Mouse (Mus musculus): ENCODE measurements around the gene Nxn.

Gene Nxn

GRCm38 (mm10) chr11:76298457-76299000 lies 100.4 kb downstream of the Nxn start:
- no peak for DNase-seq (ENCODE audit: low spot score)

GRCm38 (mm10) chr11:76297252-76297651 lies 101.7 kb downstream of the Nxn start:
- DNase-seq (ENCODE audit: low spot score): no peak

DNA sequence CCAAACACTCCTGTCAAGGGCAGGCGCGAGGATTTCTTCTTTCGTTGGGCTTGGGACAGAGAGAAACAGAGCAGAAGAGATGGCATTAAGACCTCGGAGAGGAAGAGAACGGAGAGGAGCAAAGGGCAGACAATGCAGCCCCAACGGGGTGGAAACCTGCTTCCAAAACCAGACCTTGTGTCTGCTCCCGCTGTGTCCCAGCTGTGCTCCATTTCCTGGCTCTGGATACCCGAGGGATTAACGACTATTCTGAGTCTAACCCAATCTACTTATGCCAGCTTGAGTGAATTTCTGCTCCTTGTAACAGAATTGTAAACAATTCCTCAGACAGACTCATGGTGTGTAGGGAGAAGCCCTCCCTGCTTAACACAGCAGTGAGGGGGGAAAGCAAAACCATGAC lies 104.1 kb downstream of the Nxn start:
- DNase-seq (ENCODE audit: low spot score): no peak

DNA sequence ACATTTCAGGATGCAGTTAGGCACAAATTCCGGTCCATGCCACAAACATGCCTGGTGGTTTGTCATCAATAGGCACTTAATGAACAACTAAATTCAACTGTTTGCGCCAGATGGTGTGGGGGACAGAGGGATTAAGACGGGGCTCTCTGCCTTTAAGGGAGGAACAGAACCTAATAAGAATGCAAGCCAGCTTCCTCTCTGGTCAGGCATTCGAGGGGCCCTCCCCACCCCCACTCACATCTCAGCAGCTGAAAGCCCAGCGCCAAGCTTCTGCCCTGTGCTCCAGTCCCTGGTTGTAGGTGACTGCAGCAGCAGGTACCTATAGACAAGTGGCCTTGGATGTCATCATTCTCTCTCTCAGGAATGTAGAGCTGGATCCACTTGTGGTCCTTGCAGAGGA lies 104.9 kb downstream of the Nxn start:
- DNase-seq (ENCODE audit: low spot score): no peak

- DNase-seq (ENCODE audit: low spot score): peak; percentile 45
These were observed 106.1 kb downstream of the Nxn start for GRCm38 (mm10) chr11:76292831-76293230.

- DNase-seq (ENCODE audit: low spot score): peak; percentile 64
These were observed 106.5 kb downstream of the Nxn start for GRCm38 (mm10) chr11:76292398-76292797.

DNA sequence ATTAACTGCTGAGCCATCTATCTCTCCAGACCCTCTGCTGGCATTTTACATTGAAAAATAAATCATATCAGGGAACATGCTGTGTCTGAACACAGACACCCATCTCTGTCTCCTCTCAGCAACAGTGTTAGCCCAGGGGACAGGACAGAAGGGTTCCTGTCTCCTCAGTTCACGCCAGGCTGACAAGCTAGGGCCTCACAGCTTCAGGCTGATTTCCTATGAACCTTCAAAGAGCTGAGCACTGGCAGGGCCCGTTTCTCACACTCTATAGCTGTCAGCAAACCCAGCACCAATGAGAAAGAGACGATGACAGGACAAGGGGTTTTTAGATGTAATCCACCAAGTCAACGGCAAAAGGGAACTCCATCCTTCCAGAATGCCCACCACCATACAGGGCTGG lies 107.0 kb downstream of the Nxn start:
- DNase-seq (ENCODE audit: low spot score): no peak

GRCm38 (mm10) chr11:76290367-76290766 lies 108.6 kb downstream of the Nxn start:
- no peak for DNase-seq (ENCODE audit: low spot score)

- DNase-seq (ENCODE audit: low spot score): no peak
These were observed 110.3 kb downstream of the Nxn start for GRCm38 (mm10) chr11:76288645-76289044.

DNA sequence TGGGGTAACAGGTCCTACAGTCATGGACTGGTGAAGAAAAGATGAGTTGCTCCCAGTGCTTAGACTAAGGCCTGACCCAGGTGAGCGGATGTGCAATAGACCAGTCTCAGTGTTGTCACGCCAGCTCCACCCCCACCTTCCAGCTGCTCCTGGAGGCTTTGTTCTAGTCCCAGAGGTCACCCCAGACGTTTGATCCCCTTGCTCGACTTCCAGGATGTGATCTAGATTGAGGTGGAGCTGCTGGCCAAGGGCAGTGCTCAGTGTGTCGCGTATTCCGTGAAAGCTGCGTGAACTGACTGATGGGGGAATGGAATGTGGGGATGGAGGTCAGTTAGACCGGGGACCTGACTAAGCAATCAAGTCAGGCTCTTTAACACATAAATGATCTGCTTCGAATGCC lies 111.6 kb downstream of the Nxn start:
- no peak for DNase-seq (ENCODE audit: low spot score)

GRCm38 (mm10) chr11:76286534-76287126 lies 112.3 kb downstream of the Nxn start:
- DNase-seq (ENCODE audit: low spot score): no peak

GRCm38 (mm10) chr11:76285431-76286075 lies 113.4 kb downstream of the Nxn start:
- no peak for DNase-seq (ENCODE audit: low spot score)

DNA sequence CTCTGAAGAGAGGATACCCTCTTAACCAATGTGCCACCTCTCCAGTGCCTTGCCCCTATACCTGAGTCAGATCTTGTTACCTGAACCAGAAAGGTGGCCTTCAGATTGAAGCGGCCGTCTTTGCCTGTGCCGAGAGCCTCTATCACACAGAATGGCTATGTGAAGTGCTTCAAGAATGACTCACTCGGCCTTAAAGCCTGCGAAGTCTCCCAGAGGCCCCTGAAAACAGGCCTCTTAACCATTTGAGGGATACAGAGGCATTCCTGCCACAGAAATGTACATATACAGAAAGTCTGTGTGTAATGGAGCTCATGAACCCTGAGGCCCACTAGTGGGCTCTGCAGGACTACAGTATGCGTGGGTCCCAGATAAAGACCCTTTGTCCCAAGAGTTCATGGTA lies 115.1 kb downstream of the Nxn start:
- no peak for DNase-seq (ENCODE audit: low spot score)

- no peak for DNase-seq (ENCODE audit: low spot score)
These were observed 119.0 kb downstream of the Nxn start for GRCm38 (mm10) chr11:76279971-76280370.

- DNase-seq (ENCODE audit: low spot score): no peak
These were observed 119.7 kb downstream of the Nxn start for GRCm38 (mm10) chr11:76278960-76279852.

DNA sequence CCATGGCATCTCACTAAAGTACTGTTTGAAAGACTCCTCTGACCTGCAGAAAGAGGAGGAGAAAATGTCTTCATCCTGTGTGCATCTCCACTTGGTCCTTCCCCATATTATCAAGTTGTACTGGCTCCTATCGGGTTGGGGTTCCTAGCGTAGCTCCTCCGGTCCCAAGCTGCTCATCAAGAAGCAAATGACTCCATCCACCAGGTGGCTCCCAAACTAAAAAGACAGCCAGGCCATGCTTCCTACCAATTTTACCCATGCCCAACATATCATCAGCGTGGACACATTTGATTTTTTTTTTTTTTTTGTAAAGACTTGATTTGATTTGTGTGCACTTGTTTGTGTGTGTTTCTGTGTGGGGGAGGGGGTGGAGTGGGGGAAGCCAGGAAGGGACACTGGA lies 126.5 kb downstream of the Nxn start:
- no peak for DNase-seq (ENCODE audit: low spot score)

GRCm38 (mm10) chr11:76268521-76269065 lies 130.3 kb downstream of the Nxn start:
- DNase-seq (ENCODE audit: low spot score): no peak

GRCm38 (mm10) chr11:76268001-76268459 lies 130.9 kb downstream of the Nxn start:
- DNase-seq (ENCODE audit: low spot score): no peak

- DNase-seq (ENCODE audit: low spot score): no peak
These were observed 131.4 kb downstream of the Nxn start for GRCm38 (mm10) chr11:76267550-76267949.

DNA sequence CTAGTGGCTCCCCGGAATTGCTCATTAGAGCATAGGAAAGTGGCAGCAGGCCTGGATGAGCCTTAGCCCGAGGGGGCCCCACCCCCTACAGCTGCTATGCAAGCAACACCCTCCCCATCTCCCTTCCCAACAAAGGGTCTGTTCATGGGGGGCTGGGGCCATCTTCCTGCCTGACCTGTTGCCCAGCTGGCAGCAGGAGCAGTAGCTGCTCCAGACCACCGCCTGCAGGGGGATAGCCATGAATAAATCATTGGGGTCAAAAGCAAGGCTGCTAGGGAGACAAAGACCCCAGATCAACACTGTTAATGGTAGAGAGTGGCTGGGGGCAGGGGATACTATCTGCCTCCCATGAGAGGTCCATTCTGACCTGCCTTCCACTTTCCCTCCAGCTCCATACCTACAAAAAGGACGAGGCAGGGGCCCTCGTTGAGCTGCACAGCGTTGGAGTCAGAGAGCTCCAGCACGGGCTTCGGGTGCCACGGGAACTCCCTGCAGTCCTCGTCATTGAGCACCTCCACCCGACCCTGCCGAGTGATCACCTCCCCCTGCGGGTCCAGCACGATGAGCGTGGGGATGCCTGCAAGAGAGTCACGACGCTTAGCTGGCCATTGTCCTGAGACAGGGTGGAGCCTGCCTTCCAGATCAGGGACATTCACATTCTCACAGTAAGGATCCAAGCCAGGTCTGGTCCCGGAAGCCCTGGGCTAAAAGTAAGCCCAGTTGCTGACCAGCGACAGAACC lies 136.2 kb downstream of the Nxn start:
- no peak for DNase-seq (ENCODE audit: low spot score)

GRCm38 (mm10) chr11:76261224-76261623 lies 137.7 kb downstream of the Nxn start:
- DNase-seq (ENCODE audit: low spot score): no peak

Data from lung, postnatal 25 days (tissue).